Mouse (Mus musculus) heart, adult 8-10 months (tissue): ENCODE results near the gene Olfr1499. TPM values are rescaled to one million over a fixed set of nuclear protein-coding genes. Genes with fewer than 3 reads are reported as not detected.
"Not testable (repeated sequence)": the region's sequence is repeated elsewhere in the genome, so short reads cannot be mapped to it uniquely, and the experiment has no call there.

Experiments
- DNase-seq: peaks from one replicate; pipeline ENCODE4 v3.0.0; 2022; ENCODE audit warnings: low spot score
- total RNA-seq, 4 experiments: library from RNA; stranded (reverse); gene quantifications; 2 replicates each; pipeline ENCODE4 v1.2.4; 2022

The Olfr1499 gene
- not detected for total RNA-seq

GRCm38 (mm10) chr19:13819347-13819746, at the start of gene Olfr1499:
Gene Olfr1499, minus strand, starts transcription at chr19:13819447.
- DNase-seq: no peak

- DNase-seq: no peak
These were observed 42.2 kb upstream of the Olfr1499 start, which contains the start of gene Olfr1502 for GRCm38 (mm10) chr19:13861495-13861894. Gene Olfr1502, plus strand, starts transcription at chr19:13861795.

- DNase-seq: not testable (repeated sequence)
These were observed 31.3 kb upstream of the Olfr1499 start, which contains the start of gene Olfr1501 for GRCm38 (mm10) chr19:13850592-13850991. Gene Olfr1501, minus strand, starts transcription at chr19:13850692.

- no peak for DNase-seq
These were observed 11.1 kb upstream of the Olfr1499 start, which contains the start of gene Olfr1500 for GRCm38 (mm10) chr19:13830388-13830787. Gene Olfr1500, minus strand, starts transcription at chr19:13830488.

- DNase-seq: no peak
These were observed 9.2 kb upstream of the Olfr1499 start for GRCm38 (mm10) chr19:13828447-13828846.

GRCm38 (mm10) chr19:13820847-13821246, 1.6 kb upstream of the Olfr1499 start:
- no peak for DNase-seq

GRCm38 (mm10) chr19:13818827-13819226, 420 bp downstream of the Olfr1499 start:
- no peak for DNase-seq

GRCm38 (mm10) chr19:13812823-13813222, 6.4 kb downstream of the Olfr1499 start:
- no peak for DNase-seq

- not testable (repeated sequence) for DNase-seq
These were observed 13.8 kb downstream of the Olfr1499 start for GRCm38 (mm10) chr19:13805486-13805885.

GRCm38 (mm10) chr19:13798102-13798501, 21.1 kb downstream of the Olfr1499 start, which contains the start of gene Olfr1497:
Gene Olfr1497, minus strand, starts transcription at chr19:13798202.
- no peak for DNase-seq

GRCm38 (mm10) chr19:13777578-13777977, 41.7 kb downstream of the Olfr1499 start, which contains the start of gene Olfr1496:
Gene Olfr1496, plus strand, starts transcription at chr19:13777878.
- no peak for DNase-seq

GRCm38 (mm10) chr19:13768565-13769276, 50.5 kb downstream of the Olfr1499 start:
- no peak for DNase-seq

GRCm38 (mm10) chr19:13764306-13764705, 54.9 kb downstream of the Olfr1499 start, which contains the start of gene Olfr1495:
Gene Olfr1495, plus strand, starts transcription at chr19:13764606.
- no peak for DNase-seq

Other genes starting within 250 kb of the Olfr1499 start
- gene Olfr1484, start 235.9 kb downstream of the Olfr1499 start, total RNA-seq: not detected
- not detected for gene Olfr1487, start 202.1 kb downstream of the Olfr1499 start, total RNA-seq
- not detected for gene Olfr1489, start 187.8 kb downstream of the Olfr1499 start, total RNA-seq
- gene Olfr1490, start 168.4 kb downstream of the Olfr1499 start, total RNA-seq: not detected
- not detected for gene Olfr1491, start 122.2 kb downstream of the Olfr1499 start, total RNA-seq
- not detected for gene Olfr1493-ps1, start 96.2 kb downstream of the Olfr1499 start, total RNA-seq
- gene Olfr1494, start 79.7 kb downstream of the Olfr1499 start, total RNA-seq: not detected
- not detected for gene Olfr1495, start 54.8 kb downstream of the Olfr1499 start, total RNA-seq
- not detected for gene Olfr1496, start 41.6 kb downstream of the Olfr1499 start, total RNA-seq
- gene Olfr1497, start 21.2 kb downstream of the Olfr1499 start, total RNA-seq: not detected
- gene Olfr1500, start 11.0 kb upstream of the Olfr1499 start, total RNA-seq: not detected
- not detected for gene Olfr1501, start 31.2 kb upstream of the Olfr1499 start, total RNA-seq
- not detected for gene Olfr1502, start 42.3 kb upstream of the Olfr1499 start, total RNA-seq
- not detected for gene Olfr1504, start 78.5 kb upstream of the Olfr1499 start, total RNA-seq
- gene Olfr1505, start 94.1 kb upstream of the Olfr1499 start, total RNA-seq: not detected